Mouse (Mus musculus) adipocyte (in vitro differentiated cells): ENCODE results near the gene Rps28.
A peak's percentile ranks its signal among the peaks of the same experiment; 100 is the strongest.
"Not testable (repeated sequence)": the region's sequence is repeated elsewhere in the genome, so short reads cannot be mapped to it uniquely, and the experiment has no call there.

Experiments used
- DNase-seq: peaks from one replicate; pipeline ENCODE4 v3.0.0-alpha.2; 2016; ENCODE audit warnings: low spot score

The Rps28 gene

GRCm38 (mm10) chr17:33824084-33824996, at the start of gene Rps28, which contains the start of gene Ndufa7:
TSS of gene Rps28 (minus strand) at chr17:33824562.
TSS of gene Ndufa7 (plus strand) at chr17:33824572.
- peak; percentile 98 for DNase-seq

GRCm38 (mm10) chr17:33873537-33873936, 49.2 kb upstream of the Rps28 start, which contains the start of gene Gm7029:
TSS of gene Gm7029 (plus strand) at chr17:33873837.
- not testable (repeated sequence) for DNase-seq

- no peak for DNase-seq
Observed at GRCm38 (mm10) chr17:33865330-33866030, 41.1 kb upstream of the Rps28 start.

GRCm38 (mm10) chr17:33857816-33858215, 33.5 kb upstream of the Rps28 start:
- no peak for DNase-seq

GRCm38 (mm10) chr17:33851331-33851730, 27.0 kb upstream of the Rps28 start:
- DNase-seq, result no peak

- DNase-seq, result no peak
Observed at GRCm38 (mm10) chr17:33848139-33848538, 23.8 kb upstream of the Rps28 start.

GRCm38 (mm10) chr17:33844196-33844595, 19.8 kb upstream of the Rps28 start:
- no peak for DNase-seq

- peak; percentile 97 for DNase-seq
Observed at GRCm38 (mm10) chr17:33842966-33843795, 18.8 kb upstream of the Rps28 start, which contains the start of gene Cd320. TSS of gene Cd320 (plus strand) at chr17:33843091.

GRCm38 (mm10) chr17:33829561-33829960, 5.2 kb upstream of the Rps28 start:
- no peak for DNase-seq

GRCm38 (mm10) chr17:33828892-33829291, 4.5 kb upstream of the Rps28 start:
- peak; percentile 76 for DNase-seq

- peak; percentile 86 for DNase-seq
Observed at GRCm38 (mm10) chr17:33826850-33827249, 2.5 kb upstream of the Rps28 start.

- DNase-seq, result no peak
Observed at GRCm38 (mm10) chr17:33825462-33825861, 1.1 kb upstream of the Rps28 start.

- DNase-seq, result not testable (repeated sequence)
Observed at GRCm38 (mm10) chr17:33824997-33825330, 602 bp upstream of the Rps28 start.

GRCm38 (mm10) chr17:33823171-33823570, 1.2 kb downstream of the Rps28 start:
- DNase-seq, result not testable (repeated sequence)

GRCm38 (mm10) chr17:33822436-33822959, 1.9 kb downstream of the Rps28 start:
- no peak for DNase-seq

GRCm38 (mm10) chr17:33817969-33818643, 6.3 kb downstream of the Rps28 start:
- no peak for DNase-seq

GRCm38 (mm10) chr17:33817184-33817968, 7.0 kb downstream of the Rps28 start:
- DNase-seq, result peak; percentile 91

- no peak for DNase-seq
Observed at GRCm38 (mm10) chr17:33816612-33817011, 7.8 kb downstream of the Rps28 start.

GRCm38 (mm10) chr17:33815399-33815798, 9.0 kb downstream of the Rps28 start:
- no peak for DNase-seq

- no peak for DNase-seq
Observed at GRCm38 (mm10) chr17:33812990-33813389, 11.4 kb downstream of the Rps28 start.
